Mouse (Mus musculus): ENCODE measurements around the gene Nae1.

Nae1 gene

DNA sequence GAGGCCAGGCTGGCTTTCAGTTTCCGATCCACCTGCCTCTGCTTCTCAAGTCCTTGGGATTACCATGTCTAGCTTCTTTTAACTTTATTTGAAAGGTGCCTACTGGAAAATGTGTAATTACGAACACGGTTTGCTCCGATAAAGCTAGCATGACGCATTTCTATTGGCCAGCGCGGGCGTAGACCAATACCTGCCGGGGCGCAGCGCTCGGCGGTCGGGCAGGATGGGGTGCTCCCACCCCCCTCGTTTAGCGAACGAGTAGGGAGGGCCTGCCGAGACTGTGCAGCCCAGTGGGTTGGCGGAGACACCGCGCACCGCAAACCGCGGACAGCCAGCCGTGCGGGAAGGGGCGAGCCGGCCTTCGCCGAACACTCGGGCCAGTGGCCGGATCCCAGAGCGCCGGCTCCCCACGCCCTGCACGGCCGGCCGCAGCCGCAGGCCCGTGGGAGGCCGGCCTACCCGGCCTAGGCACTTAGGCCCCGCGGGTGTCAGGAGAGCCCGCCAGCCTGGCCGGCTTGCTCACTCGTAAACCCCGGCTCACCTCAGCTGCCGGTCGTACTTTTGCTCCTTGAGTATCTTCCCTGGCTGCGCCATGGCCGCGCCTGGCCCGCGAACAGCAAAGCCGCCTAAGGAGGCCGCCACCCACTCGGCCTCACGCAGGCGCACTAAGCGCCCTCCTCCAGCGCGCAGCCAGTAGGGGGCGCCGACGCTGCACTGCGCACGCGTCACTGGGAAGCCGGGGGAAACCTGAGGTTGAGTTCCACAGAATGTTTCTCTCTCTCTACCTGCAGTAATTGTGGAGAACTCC lies at the start of gene Nae1, which contains the start of gene Car7:
Gene Nae1 (minus strand): TSS at position 667 of the 808 bp plus-strand sequence.
Gene Car7 (plus strand): TSS at position 719 of the 808 bp plus-strand sequence.
- POLR2A ChIA-PET = interaction anchor here (0.5 to 1.1 kb wide), 7 partner anchors 28 to 190 kb away, joined by 3 to 4 read pairs (median 3); partner anchors contain the start of gene Dync1li2 (in 1 of the 4)
- CTCF ChIA-PET = interaction anchor here in 2 of 4 experiments (0.7 to 2.8 kb wide), 8 partner anchors 9 to 720 kb away, joined by 3 to 9 read pairs (median 4); no protein-coding TSS in a partner anchor

GRCm38 (mm10) chr8:104577606-104578005 lies 43.2 kb upstream of the Nae1 start:
- POLR2A ChIA-PET = interaction anchor here in 3 of 4 experiments (0.6 to 1.0 kb wide), 4 partner anchors 14 to 325 kb away, joined by 3 read pairs; partner anchors contain the start of gene Pdp2 (in 1 of the 3)
- CTCF ChIA-PET = interaction anchor here (0.7 to 2.1 kb wide), 15 partner anchors 8 to 489 kb away, joined by 3 to 18 read pairs (median 4); partner anchors contain the start of gene Pdp2 (in 2 of the 4)

GRCm38 (mm10) chr8:104576820-104577219 lies 42.4 kb upstream of the Nae1 start:
- ChIA-PET CTCF (interaction anchor here (0.5 to 2.1 kb wide), 9 partner anchors 7 to 722 kb away, joined by 3 to 18 read pairs (median 4); no protein-coding TSS in a partner anchor), POLR2A (interaction anchor here in 1 of 4 experiments (0.6 to 1.0 kb wide), 3 partner anchors 10 to 221 kb away, joined by 3 read pairs; no protein-coding TSS in a partner anchor)

DNA sequence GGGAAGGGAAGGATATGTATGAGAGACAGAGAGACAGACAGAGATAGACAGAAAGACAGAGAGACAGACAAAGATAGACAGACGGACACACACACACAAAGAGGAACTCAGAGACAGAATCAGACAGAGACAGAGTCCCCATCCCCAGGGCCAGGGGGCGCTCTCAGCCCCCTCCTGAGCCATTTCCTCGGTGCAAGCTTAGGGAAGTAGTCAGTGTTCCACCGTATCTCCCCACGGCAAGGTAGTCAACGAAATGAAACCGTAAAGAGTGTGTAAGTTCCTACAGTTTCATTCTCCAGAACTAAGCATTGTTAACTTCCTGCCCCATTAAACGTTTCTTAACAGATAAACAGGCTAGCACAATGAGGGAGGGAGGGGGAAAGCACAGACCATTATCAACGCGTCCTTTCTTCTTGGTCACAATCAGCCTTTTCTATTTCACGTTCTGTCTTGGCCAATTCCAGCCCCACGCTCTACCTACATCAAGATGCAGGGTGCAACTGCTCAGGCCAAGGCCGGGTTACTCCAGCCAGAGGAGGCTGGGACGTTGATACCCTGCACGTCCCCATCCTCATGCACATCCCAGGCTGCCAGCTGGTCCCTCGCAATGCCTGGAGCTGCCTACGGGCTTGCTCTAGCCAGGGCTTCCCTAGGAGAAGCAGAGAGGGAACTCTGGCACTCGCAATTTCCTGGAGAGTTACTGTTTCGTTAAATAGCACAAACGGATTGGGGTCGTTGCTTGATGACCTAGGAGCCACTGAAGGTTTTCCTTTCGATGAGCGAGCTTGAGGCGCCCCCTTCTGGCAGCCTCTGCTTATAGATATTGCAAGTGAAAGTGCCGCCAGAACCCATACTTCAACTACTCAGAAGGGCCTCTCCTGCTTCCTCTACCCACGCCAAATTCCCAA lies 36.3 kb upstream of the Nae1 start:
- ChIA-PET CTCF (interaction anchor here (0.5 to 3.2 kb wide), 56 partner anchors 8 to 1756 kb away, joined by 3 to 33 read pairs (median 4); partner anchors contain the start of genes Car7 (in 2 of the 4), Nae1 (in 2 of the 4), Pdp2 (in 2 of the 4) and Cklf (in 1 of the 4)), POLR2A (interaction anchor here in 2 of 4 experiments (0.6 to 1.2 kb wide), 4 partner anchors 17 to 231 kb away, joined by 3 read pairs; partner anchors contain the start of genes Car7 (in 1 of the 2), Cmtm3 (in 1 of the 2) and Nae1 (in 1 of the 2))

GRCm38 (mm10) chr8:104569559-104569958 lies 35.1 kb upstream of the Nae1 start:
- CTCF ChIA-PET = interaction anchor here in 3 of 4 experiments (0.6 to 3.2 kb wide), 23 partner anchors 8 to 621 kb away, joined by 3 to 33 read pairs (median 6); partner anchors contain the start of genes Pdp2 (in 2 of the 3) and Cklf (in 1 of the 3)
- POLR2A ChIA-PET = no interaction called here

- ChIA-PET CTCF (interaction anchor here in 3 of 4 experiments (0.6 to 2.0 kb wide), 6 partner anchors 37 to 496 kb away, joined by 3 to 6 read pairs (median 4); partner anchors contain the start of gene Dync1li2 (in 1 of the 3)), POLR2A (interaction anchor here in 1 of 4 experiments (1.1 kb wide), 1 partner anchor 37 kb away, joined by 5 read pairs; no protein-coding TSS in a partner anchor)
Measured at GRCm38 (mm10) chr8:104565457-104565798, 31.0 kb upstream of the Nae1 start.

DNA sequence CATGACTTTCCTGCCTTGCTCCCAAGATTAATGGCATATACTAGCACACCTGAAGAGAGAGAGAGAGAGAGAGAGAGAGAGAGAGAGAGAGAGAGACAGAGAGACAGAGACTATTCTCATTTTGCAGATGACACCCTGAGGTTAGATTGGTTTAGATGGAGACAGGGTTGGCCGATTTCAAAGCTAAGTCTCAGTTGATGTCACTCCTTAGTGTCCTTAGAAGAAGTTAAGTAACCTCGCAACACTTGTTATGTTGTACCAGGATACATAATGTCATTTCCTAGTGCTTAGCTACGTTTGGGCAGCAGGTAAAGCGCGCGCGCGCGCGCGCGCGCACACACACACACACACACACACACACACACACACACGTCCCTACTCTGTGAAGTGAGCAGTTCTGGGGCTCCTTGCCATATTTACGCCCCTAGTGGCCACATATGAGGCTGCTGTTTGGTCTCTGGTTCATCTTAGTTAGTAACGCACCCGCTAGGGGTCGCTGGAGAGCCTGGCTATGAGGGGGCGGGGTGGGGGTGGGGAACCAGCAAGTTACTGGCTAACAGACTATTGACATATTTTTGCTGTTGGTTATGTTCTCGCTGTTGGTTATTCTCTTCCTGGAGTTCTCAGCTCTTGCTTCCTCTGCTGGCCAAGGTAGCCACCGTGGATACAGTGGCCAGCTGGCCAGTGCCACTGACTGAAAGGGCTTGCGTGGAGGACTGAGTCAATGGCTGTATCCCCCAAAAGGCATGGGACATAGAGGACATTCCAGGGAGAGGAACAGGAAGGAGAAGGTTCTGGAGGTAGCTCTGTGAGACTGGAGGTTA lies 30.4 kb upstream of the Nae1 start:
- POLR2A ChIA-PET = interaction anchor here in 1 of 4 experiments (1.0 to 1.1 kb wide), 2 partner anchors 31 to 37 kb away, joined by 3 to 5 read pairs; no protein-coding TSS in a partner anchor
- CTCF ChIA-PET = interaction anchor here (0.5 to 2.0 kb wide), 27 partner anchors 11 to 950 kb away, joined by 3 to 15 read pairs (median 4); partner anchors contain the start of genes Cmtm1 (in 1 of the 4), Dync1li2 (in 1 of the 4) and Terb1 (in 1 of the 4)

- ChIA-PET POLR2A (no interaction called here), CTCF (interaction anchor here in 3 of 4 experiments (0.6 to 2.7 kb wide), 6 partner anchors 10 to 467 kb away, joined by 3 to 7 read pairs (median 4); no protein-coding TSS in a partner anchor)
Measured at GRCm38 (mm10) chr8:104560731-104561130, 26.3 kb upstream of the Nae1 start.

- ChIA-PET CTCF (interaction anchor here in 3 of 4 experiments (0.7 to 1.3 kb wide), 5 partner anchors 10 to 530 kb away, joined by 3 to 6 read pairs (median 3); no protein-coding TSS in a partner anchor), POLR2A (interaction anchor here in 2 of 4 experiments (0.6 to 0.8 kb wide), 3 partner anchors 50 to 196 kb away, joined by 3 read pairs; no protein-coding TSS in a partner anchor)
Measured at GRCm38 (mm10) chr8:104557226-104557625, 22.8 kb upstream of the Nae1 start.

GRCm38 (mm10) chr8:104555191-104555590 lies 20.8 kb upstream of the Nae1 start:
- POLR2A ChIA-PET = interaction anchor here in 1 of 4 experiments (0.6 kb wide), 1 partner anchor 34 kb away, joined by 3 read pairs; no protein-coding TSS in a partner anchor
- CTCF ChIA-PET = no interaction called here

DNA sequence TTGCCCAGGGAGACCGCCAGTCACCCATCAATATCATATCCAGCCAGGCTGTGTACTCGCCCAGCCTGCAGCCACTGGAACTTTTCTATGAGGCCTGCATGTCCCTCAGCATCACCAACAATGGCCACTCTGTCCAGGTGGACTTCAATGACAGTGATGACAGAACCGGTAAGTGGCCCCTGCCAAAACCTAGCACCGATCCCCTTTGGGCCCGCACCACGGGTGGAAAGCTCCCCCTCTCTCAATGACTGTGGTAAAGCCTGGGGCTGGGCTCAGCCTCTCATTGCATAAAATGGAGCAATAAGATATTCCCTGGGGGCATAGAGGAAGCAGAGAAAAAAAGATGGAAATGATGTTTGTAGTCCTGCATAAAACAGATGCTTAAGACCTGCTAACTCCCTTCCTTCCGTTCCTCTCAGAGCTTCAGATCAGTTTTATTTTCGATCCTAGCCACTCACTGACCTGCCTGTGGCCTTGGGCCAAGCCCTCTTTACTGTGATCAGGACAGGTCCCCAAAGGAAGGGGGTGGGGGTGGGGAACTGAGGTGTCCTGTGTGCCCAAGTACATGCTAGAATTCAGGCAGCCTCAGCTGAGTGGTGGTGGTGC lies 9.1 kb upstream of the Nae1 start:
- ChIA-PET POLR2A (interaction anchor here in 1 of 4 experiments (1.2 kb wide), 1 partner anchor 8 kb away, joined by 3 read pairs; no protein-coding TSS in a partner anchor), CTCF (interaction anchor here in 2 of 4 experiments (0.6 to 1.3 kb wide), 3 partner anchors 9 to 398 kb away, joined by 3 to 7 read pairs (median 4); partner anchors contain the start of genes Car7 (in 1 of the 2) and Nae1 (in 1 of the 2))

DNA sequence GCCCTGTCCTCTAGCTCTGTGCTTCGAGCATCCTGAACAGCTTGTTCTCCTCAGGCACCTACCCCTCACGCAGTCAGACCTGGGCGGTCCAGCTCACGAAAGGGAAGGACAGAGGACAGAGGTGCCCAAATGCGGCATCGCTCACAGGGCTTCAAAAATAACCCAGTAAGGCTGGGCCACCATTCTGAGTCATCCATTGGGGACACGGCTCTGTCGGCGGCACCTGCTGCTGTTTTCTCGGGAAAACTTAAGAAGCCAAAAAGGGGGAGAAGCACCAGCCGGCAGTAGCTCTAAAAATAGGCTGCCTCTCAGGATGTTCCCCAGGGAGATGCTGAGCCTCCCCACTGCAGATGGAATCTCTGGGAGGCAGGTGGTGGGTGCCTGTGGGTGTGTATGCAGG lies 7.7 kb upstream of the Nae1 start:
- POLR2A ChIA-PET = interaction anchor here in 1 of 4 experiments (1.0 kb wide), 1 partner anchor 11 kb away, joined by 3 read pairs; no protein-coding TSS in a partner anchor
- CTCF ChIA-PET = interaction anchor here in 3 of 4 experiments (0.6 to 1.5 kb wide), 4 partner anchors 27 to 99 kb away, joined by 3 to 8 read pairs (median 5); partner anchors contain the start of gene Dync1li2 (in 1 of the 3)

DNA sequence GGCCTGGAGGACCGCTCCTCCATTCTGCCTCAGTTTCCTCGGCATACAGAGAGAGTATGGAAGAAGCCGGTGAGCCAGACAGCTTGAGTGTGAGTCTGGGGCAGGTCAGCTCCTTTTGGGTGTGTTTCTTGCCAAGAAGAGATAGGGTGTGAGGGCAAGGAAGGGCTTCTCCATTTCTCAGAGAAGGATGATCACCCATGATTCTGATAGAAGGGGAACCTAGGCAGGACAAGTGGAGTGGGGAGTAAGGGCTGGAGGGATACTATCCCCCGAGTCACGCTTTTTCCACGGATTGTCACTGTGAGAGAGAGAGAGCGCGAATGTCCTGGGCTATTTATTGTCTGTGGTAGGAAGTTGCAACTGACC lies 7.1 kb upstream of the Nae1 start:
- ChIA-PET POLR2A (interaction anchor here in 1 of 4 experiments (0.6 to 0.9 kb wide), 2 partner anchors 90 to 148 kb away, joined by 3 to 4 read pairs; no protein-coding TSS in a partner anchor), CTCF (interaction anchor here in 3 of 4 experiments (0.6 to 1.5 kb wide), 3 partner anchors 23 to 61 kb away, joined by 3 to 6 read pairs (median 6); no protein-coding TSS in a partner anchor)

- ChIA-PET POLR2A (interaction anchor here in 1 of 4 experiments (0.6 to 0.9 kb wide), 3 partner anchors 91 to 1096 kb away, joined by 3 to 4 read pairs (median 3); partner anchors contain the start of gene Ctcf), CTCF (interaction anchor here in 3 of 4 experiments (0.6 to 1.5 kb wide), 3 partner anchors 24 to 62 kb away, joined by 3 to 6 read pairs (median 6); no protein-coding TSS in a partner anchor)
Measured at GRCm38 (mm10) chr8:104540710-104541514, 6.5 kb upstream of the Nae1 start.

DNA sequence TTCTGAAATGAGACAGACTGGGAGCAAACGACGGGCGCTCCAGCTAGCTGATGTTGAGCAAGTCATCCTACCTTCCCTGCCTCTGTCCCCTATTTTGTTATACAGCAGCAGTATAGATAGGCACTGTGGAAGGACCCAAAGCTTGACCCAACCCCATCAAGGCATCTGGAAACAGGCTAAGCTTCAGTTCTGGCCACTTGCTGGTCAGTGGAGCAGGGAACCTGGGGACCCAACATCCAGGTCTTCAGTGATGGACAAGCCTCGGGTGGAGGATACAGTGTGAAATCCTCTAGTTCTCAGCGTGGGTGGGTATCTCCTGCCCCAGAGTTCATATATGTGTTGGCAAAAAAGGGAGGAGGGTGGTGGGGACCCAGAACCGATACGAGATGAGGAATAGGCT lies 5.8 kb upstream of the Nae1 start:
- CTCF ChIA-PET = interaction anchor here in 1 of 4 experiments (1.1 kb wide), 1 partner anchor 31 kb away, joined by 3 read pairs; no protein-coding TSS in a partner anchor
- POLR2A ChIA-PET = interaction anchor here in 1 of 4 experiments (0.6 kb wide), 1 partner anchor 1096 kb away, joined by 3 read pairs; the partner anchor contains the start of gene Ctcf

All from embryonic stem cell, embryonic (primary cell).